Mouse (Mus musculus) heart, embryonic 14.5 days (tissue): ENCODE measurements around the gene Gm3402. TPM values are rescaled to one million over a fixed set of nuclear protein-coding genes. Genes with fewer than 3 reads are reported as not detected.
"Not testable (repeated sequence)": the region's sequence is repeated elsewhere in the genome, so short reads cannot be mapped to it uniquely, and the experiment has no call there.

Experiments used
- ATAC-seq: fragments of 200-750 bp; cut with Nextera tagmentation; 2 replicates; pipeline ENCODE4 v1.8.0; 2017; ENCODE audit warnings: low read depth, moderate TSS enrichment; ENCODE audit not compliant: insufficient number of reproducible peaks, insufficient read depth, low FRiP score
- H3K27ac ChIP-seq, 2 experiments: fragments of 200-500 bp in 1 of 2; fragments of 300-500 bp in 1 of 2; sonication (generic) in 1 of 2; replicated peaks in 1 of 2; 2 replicates each; pipeline ENCODE4 v1.5.1; 2012 to 2014; ENCODE audit warnings: low read depth in 2 of 2, low read length in 2 of 2, control low read depth in 1 of 2, mild to moderate bottlenecking in 1 of 2, mixed read lengths in 1 of 2; ENCODE audit not compliant: control insufficient read depth in 1 of 2, insufficient read depth in 1 of 2
- H3K27me3 ChIP-seq: fragments of 300-500 bp; sonication (generic); 2 replicates; pipeline ENCODE4 v1.6.1; 2014; ENCODE audit warnings: mild to moderate bottlenecking, low read length, control low read depth; ENCODE audit not compliant: control insufficient read depth, insufficient read depth
- H3K36me3 ChIP-seq: fragments of 300-500 bp; sonication (generic); 2 replicates; pipeline ENCODE4 v1.6.1; 2014; ENCODE audit warnings: mild to moderate bottlenecking, control low read depth, low read length, mixed read lengths; ENCODE audit not compliant: control insufficient read depth, insufficient read depth
- H3K4me1 ChIP-seq, 2 experiments: fragments of 200-500 bp in 1 of 2; fragments of 300-500 bp in 1 of 2; sonication (generic) in 1 of 2; 2 replicates each; pipeline ENCODE4 v1.6.1; 2012 to 2014; ENCODE audit warnings: low read length in 2 of 2, control low read depth in 1 of 2, mixed read lengths in 1 of 2; ENCODE audit not compliant: control insufficient read depth in 2 of 2, insufficient read depth in 2 of 2
- H3K4me2 ChIP-seq: fragments of 300-500 bp; sonication (generic); 2 replicates; pipeline ENCODE4 v1.6.1; 2014; ENCODE audit warnings: mild to moderate bottlenecking, low read length
- H3K4me3 ChIP-seq, 2 experiments: fragments of 200-500 bp in 1 of 2; fragments of 300-500 bp in 1 of 2; sonication (generic) in 1 of 2; 2 replicates each; pipeline ENCODE4 v1.5.1; 2012 to 2014; ENCODE audit warnings: low read length in 2 of 2, mild to moderate bottlenecking in 2 of 2, control low read depth in 1 of 2, low read depth in 1 of 2, moderate library complexity in 1 of 2; ENCODE audit not compliant: control insufficient read depth in 1 of 2, insufficient read depth in 1 of 2
- H3K9ac ChIP-seq: fragments of 300-500 bp; sonication (generic); 2 replicates; pipeline ENCODE4 v1.6.1; 2014; ENCODE audit warnings: mild to moderate bottlenecking, low read length
- H3K9me3 ChIP-seq: fragments of 300-500 bp; sonication (generic); 2 replicates; pipeline ENCODE4 v1.6.1; 2016; ENCODE audit warnings: low read length, control low read depth; ENCODE audit not compliant: control insufficient read depth
- WGBS: fragments of 180-500 bp; shearing (Covaris S2); extraction: QIAGEN DNeasy Blood & Tissue Kit; methylation state at CpG from one replicate; pipeline ENCODE4 v1.1.7; 2014; 5-methylcytosine and 5-hydroxymethylcytosine counted together
- polyA plus RNA-seq: library from polyadenylated mRNA; unstranded; fragments of >200 nt; fragmentation: Nextera tagmentation; extraction: Ambion mirVana; gene quantifications from 2 replicates; pipeline ENCODE4 v1.2.1, GENCODE M21; 2014

The Gm3402 gene
- polyA plus RNA-seq, result not detected in 2 replicates

- not testable (repeated sequence) for H3K9me3 ChIP-seq, H3K4me1 ChIP-seq, H3K27me3 ChIP-seq, H3K4me2 ChIP-seq, H3K36me3 ChIP-seq, H3K27ac ChIP-seq, H3K9ac ChIP-seq, ATAC-seq, H3K4me3 ChIP-seq
- WGBS, result no CpG with 5 or more reads among the region's 5 CpGs
Measured at GRCm38 (mm10) chr5:146513823-146514222, at the start of gene Gm3402. Gene Gm3402, plus strand, starts transcription at chr5:146514123.

- Histone ChIP-seq H3K4me2 (no peak overlapping the region), H3K27ac (no peak overlapping the region), H3K9ac (no peak overlapping the region), H3K4me1 (no peaks in the 10 kb centered on the region), H3K9me3 (no peaks in the 10 kb centered on the region), H3K27me3 (no peaks in the 10 kb centered on the region), H3K4me3 (no peak overlapping the region), H3K36me3 (no peaks in the 10 kb centered on the region)
- no peak for ATAC-seq
- WGBS, result 90% methylated on average over 19 of the region's 19 CpGs
Measured at GRCm38 (mm10) chr5:146466663-146467062, 47.3 kb upstream of the Gm3402 start.

- Histone ChIP-seq H3K27ac (no peak overlapping the region), H3K27me3 (no peaks in the 10 kb centered on the region), H3K4me3 (no peak overlapping the region), H3K4me1 (no peaks in the 10 kb centered on the region), H3K9ac (no peak overlapping the region), H3K9me3 (no peaks in the 10 kb centered on the region), H3K36me3 (no peaks in the 10 kb centered on the region), H3K4me2 (no peak overlapping the region)
- ATAC-seq, result no peak
- 86% methylated on average over 9 of the region's 9 CpGs for WGBS
Measured at GRCm38 (mm10) chr5:146468311-146468710, 45.6 kb upstream of the Gm3402 start.

GRCm38 (mm10) chr5:146470821-146471220, 43.1 kb upstream of the Gm3402 start:
- no peak overlapping the region for H3K4me3 ChIP-seq
- H3K9ac ChIP-seq, result no peak overlapping the region
- H3K36me3 ChIP-seq, result no peaks in the 10 kb centered on the region
- ATAC-seq, result no peak
- H3K4me1 ChIP-seq, result no peaks in the 10 kb centered on the region
- H3K27me3 ChIP-seq, result no peaks in the 10 kb centered on the region
- 92% methylated on average over 9 of the region's 9 CpGs for WGBS
- no peak overlapping the region for H3K27ac ChIP-seq
- no peaks in the 10 kb centered on the region for H3K9me3 ChIP-seq
- H3K4me2 ChIP-seq, result no peak overlapping the region

- Histone ChIP-seq H3K4me1 (no peaks in the 10 kb centered on the region), H3K9ac (no peak overlapping the region), H3K9me3 (no peaks in the 10 kb centered on the region), H3K27ac (no peak overlapping the region), H3K36me3 (no peaks in the 10 kb centered on the region), H3K4me3 (no peak overlapping the region), H3K4me2 (no peak overlapping the region), H3K27me3 (no peaks in the 10 kb centered on the region)
- 65% methylated on average over 5 of the region's 5 CpGs for WGBS
- no peak for ATAC-seq
Measured at GRCm38 (mm10) chr5:146471311-146471710, 42.6 kb upstream of the Gm3402 start.

GRCm38 (mm10) chr5:146471821-146472220, 42.1 kb upstream of the Gm3402 start:
- WGBS, result 82% methylated on average over 12 of the region's 12 CpGs
- no peak overlapping the region for H3K9ac ChIP-seq
- H3K27me3 ChIP-seq, result no peaks in the 10 kb centered on the region
- H3K4me3 ChIP-seq, result no peak overlapping the region
- H3K4me2 ChIP-seq, result no peak overlapping the region
- H3K27ac ChIP-seq, result no peak overlapping the region
- no peaks in the 10 kb centered on the region for H3K36me3 ChIP-seq
- ATAC-seq, result no peak
- H3K9me3 ChIP-seq, result no peaks in the 10 kb centered on the region
- no peaks in the 10 kb centered on the region for H3K4me1 ChIP-seq

- not testable (repeated sequence) for H3K4me2 ChIP-seq, H3K27ac ChIP-seq, H3K9me3 ChIP-seq, H3K36me3 ChIP-seq, H3K27me3 ChIP-seq, H3K4me1 ChIP-seq, H3K4me3 ChIP-seq, ATAC-seq, H3K9ac ChIP-seq
- 7% methylated on average over 4 of the region's 4 CpGs for WGBS
Measured at GRCm38 (mm10) chr5:146479564-146479963, 34.4 kb upstream of the Gm3402 start.

- H3K9me3 ChIP-seq, H3K4me1 ChIP-seq, ATAC-seq, H3K9ac ChIP-seq, H3K4me2 ChIP-seq, H3K4me3 ChIP-seq, H3K27ac ChIP-seq, H3K36me3 ChIP-seq, H3K27me3 ChIP-seq: not testable (repeated sequence)
- WGBS, result 80% methylated on average over 1 of the region's 3 CpGs
Measured at GRCm38 (mm10) chr5:146481665-146482064, 32.3 kb upstream of the Gm3402 start, which contains the start of gene Gm6408. Gene Gm6408, plus strand, starts transcription at chr5:146481965.
